8 mouse cellular contexts compared by ENCODE assay signal in the genomic region with DNA sequence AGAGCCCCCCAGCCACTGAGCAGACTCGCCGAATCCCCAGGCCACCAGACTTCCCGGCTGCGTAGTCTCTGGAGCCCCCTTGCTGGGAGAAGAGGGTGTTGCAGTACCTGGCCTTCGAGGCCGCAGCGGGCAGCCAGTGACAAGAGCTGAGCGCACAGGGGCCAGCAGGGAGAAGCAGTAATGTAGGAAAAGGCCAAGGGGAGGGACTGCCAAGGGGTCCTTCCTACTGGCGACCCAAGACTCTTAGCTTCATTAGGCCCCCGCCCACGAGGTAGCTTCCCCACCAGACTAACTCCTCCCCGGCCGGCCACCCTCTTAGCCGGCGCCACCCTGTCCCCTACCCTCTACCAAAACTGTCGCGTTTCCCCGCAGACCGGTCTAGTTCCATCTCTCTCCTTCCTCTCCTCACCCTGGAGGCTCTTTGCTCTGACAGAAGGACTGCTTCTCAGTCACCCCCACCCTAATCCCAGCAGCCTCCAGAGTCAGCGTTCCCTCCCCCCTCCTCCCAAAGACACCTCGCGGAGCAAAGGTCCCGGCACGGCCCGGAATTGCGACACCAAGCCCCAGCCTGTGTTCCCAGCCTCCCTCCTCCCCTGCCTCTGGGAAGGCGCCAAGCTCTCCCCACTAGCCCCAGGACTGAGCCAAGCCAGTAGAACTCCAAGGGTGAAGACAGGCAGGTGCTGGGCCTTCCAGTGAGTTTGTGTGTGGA. TPM values are rescaled to one million over a fixed set of nuclear protein-coding genes. Genes with fewer than 3 reads are reported as not detected.
A peak's percentile ranks its signal among the peaks of the same experiment; 100 is the strongest.
DNase-seq lines count a peak whose midpoint lies in the region; ATAC-seq and TF ChIP-seq lines count a peak whose summit lies in the region.

No protein-coding gene starts in this region.

- no peaks in the 10 kb centered on the region for H3K27me3 ChIP-seq in heart, adult 2 months (ENCODE audit: control insufficient read depth, insufficient read depth, low read length)
- H3K27me3 ChIP-seq in lung, embryonic 15.5 days = no peaks in the 10 kb centered on the region

- H3K4me2 ChIP-seq in lung, embryonic 15.5 days = peak overlapping the region; percentile 64

- peak overlapping the region; percentile 96 for H3K27ac ChIP-seq in heart, adult 2 months
- H3K27ac ChIP-seq in lung, embryonic 15.5 days = peak overlapping the region; percentile 85
- H3K27ac ChIP-seq in olfactory bulb, adult 2 months (ENCODE audit: insufficient read depth, low read depth, low read length) = no peak overlapping the region; the same call in 1 of the 2 replicates

- peak; percentile 93 for ATAC-seq in lung, embryonic 15.5 days (ENCODE audit: borderline replicate concordance, extremely low read depth, low FRiP score, low TSS enrichment)

- peak overlapping the region; percentile 58 for H3K4me3 ChIP-seq in heart, adult 2 months
- H3K4me3 ChIP-seq in lung, embryonic 15.5 days = peak overlapping the region; percentile 36
- peak overlapping the region; percentile 38 for H3K4me3 ChIP-seq in olfactory bulb, adult 2 months (ENCODE audit: insufficient read depth, low read depth, low read length)

- no peaks in the 10 kb centered on the region for H3K9me3 ChIP-seq in lung, embryonic 15.5 days

- no peaks in the 10 kb centered on the region for H3K79me2 ChIP-seq in heart, adult 2 months (replicated peaks; ENCODE audit: control insufficient read depth, insufficient read depth, low read length)

- peak; percentile 79 for TF ChIP-seq POLR2A in heart, adult 2 months (IDR thresholded peaks at IDR 0.05; ENCODE audit: insufficient read depth, low read depth, low read length)
- no peak for TF ChIP-seq POLR2A in olfactory bulb, adult 2 months (IDR thresholded peaks at IDR 0.05; ENCODE audit: insufficient read depth, low read depth, low read length)

- peak; percentile 44; the same call in 1 of the 2 replicates for TF ChIP-seq EP300 in heart, adult 2 months (IDR thresholded peaks at IDR 0.05; ENCODE audit: insufficient read depth, low read depth, low read length)

- peak; percentile 95 for TF ChIP-seq CTCF in heart, adult 2 months (IDR thresholded peaks at IDR 0.05)
- peak; percentile 68 for TF ChIP-seq CTCF in olfactory bulb, adult 2 months (IDR thresholded peaks at IDR 0.05; ENCODE audit: insufficient read depth, low read depth, low read length)

- no peaks in the 10 kb centered on the region for H3K36me3 ChIP-seq in heart, adult 2 months (ENCODE audit: control insufficient read depth, insufficient read depth, low read length)
- no peaks in the 10 kb centered on the region for H3K36me3 ChIP-seq in lung, embryonic 15.5 days

- WGBS in heart, adult 2 months = 2% methylated on average over 27 of the region's 27 CpGs
- 1% methylated on average over 27 of the region's 27 CpGs for WGBS in lung, embryonic 15.5 days
- 3% methylated on average over 27 of the region's 27 CpGs for WGBS in olfactory bulb, adult 2 months

- H3K4me1 ChIP-seq in heart, adult 2 months (ENCODE audit: control insufficient read depth, insufficient read depth, low read length) = peaks cover 9% of the 10 kb centered on the region
- peaks cover 15% of the 10 kb centered on the region for H3K4me1 ChIP-seq in lung, embryonic 15.5 days
- peaks cover 8% of the 10 kb centered on the region for H3K4me1 ChIP-seq in olfactory bulb, adult 2 months (ENCODE audit: control insufficient read depth, insufficient read depth, low read length)

- peak overlapping the region; percentile 71 for H3K9ac ChIP-seq in heart, adult 2 months (ENCODE audit: low read depth, low read length)
- H3K9ac ChIP-seq in lung, embryonic 15.5 days = peak overlapping the region; percentile 35

- intact Hi-C loops in heart, adult 2 months (cut with DNase I) = loop anchor here (1.0 kb wide), 1 partner anchor 79 kb away; no protein-coding TSS in a partner anchor

- peak; percentile 73 for DNase-seq in CD4-positive, CD25-positive, alpha-beta regulatory T cell, adult 2 months (ENCODE audit: low read depth, low spot score)
- peak; percentile 86 to 92 for DNase-seq in adrenal gland, adult (ENCODE audit: inconsistent age in 2 of 2, low spot score in 1 of 2)
- peak; percentile 82 for DNase-seq in embryo, embryonic 9.5 days (ENCODE audit: extremely low spot score)
- DNase-seq in heart, adult 2 months = peak; percentile 89 to 92
- peak; percentile 89 for DNase-seq in kidney, adult 18-20 months
- DNase-seq in urinary bladder, postnatal 36 days (ENCODE audit: low spot score in 2 of 2) = peak; percentile 79 to 92

RNA-seq across cellular contexts. Expression of a gene that starts 7.9 kb away (rescaled TPM):
- total RNA-seq in heart, adult 2 months (2021) = 10 to 100 TPM; 20.3 to 27.6 TPM
- polyA plus RNA-seq in heart, adult 2 months (2012; rRNA removed) = 30.6 and 32.9 TPM in 2 replicates
- polyA plus RNA-seq in lung, embryonic 15.5 days (2015; fragmentation: Nextera tagmentation; extraction: Ambion mirVana) = 20.9 and 22.8 TPM in 2 replicates
- not detected in 2 replicates for polyA plus RNA-seq in olfactory bulb, adult 2 months (2012; ENCODE audit: insufficient read depth, insufficient read length, low replicate concordance, missing spikeins)

RNA-seq across cellular contexts. Expression of a gene that starts 7.9 kb away (rescaled TPM):
- total RNA-seq in heart, adult 2 months (2021) = 10 to 100 TPM; 17.3 to 19.9 TPM
- polyA plus RNA-seq in heart, adult 2 months (2012; rRNA removed) = 15.0 and 20.4 TPM in 2 replicates
- polyA plus RNA-seq in lung, embryonic 15.5 days (2015; fragmentation: Nextera tagmentation; extraction: Ambion mirVana) = 27.6 and 30.6 TPM in 2 replicates
- polyA plus RNA-seq in olfactory bulb, adult 2 months (2012; ENCODE audit: insufficient read depth, insufficient read length, low replicate concordance, missing spikeins) = not detected in 2 replicates

RNA-seq across cellular contexts. Expression of a gene that starts 11.1 kb away (rescaled TPM):
- total RNA-seq in heart, adult 2 months (2021) = 1 to 10 TPM; 4.7 to 8.5 TPM
- 6.1 and 8.6 TPM in 2 replicates for polyA plus RNA-seq in heart, adult 2 months (2012; rRNA removed)
- 9.4 and 10.9 TPM in 2 replicates for polyA plus RNA-seq in lung, embryonic 15.5 days (2015; fragmentation: Nextera tagmentation; extraction: Ambion mirVana)
- polyA plus RNA-seq in olfactory bulb, adult 2 months (2012; ENCODE audit: insufficient read depth, insufficient read length, low replicate concordance, missing spikeins) = 318 TPM in 1 of 2 replicates, not detected in the other

RNA-seq across cellular contexts. Expression of a gene that starts 42.0 kb away (rescaled TPM):
- total RNA-seq in heart, adult 2 months (2021) = 1 to 10 TPM; 2.7 to 3.2 TPM
- polyA plus RNA-seq in heart, adult 2 months (2012; rRNA removed) = 8.5 and 12.6 TPM in 2 replicates
- polyA plus RNA-seq in lung, embryonic 15.5 days (2015; fragmentation: Nextera tagmentation; extraction: Ambion mirVana) = 19.7 and 20.4 TPM in 2 replicates
- not detected in 2 replicates for polyA plus RNA-seq in olfactory bulb, adult 2 months (2012; ENCODE audit: insufficient read depth, insufficient read length, low replicate concordance, missing spikeins)

Comparison
In these comparisons a context has a peak if more than half of its experiments do, and no peak if none do; other contexts are left out.
1. RNA of a gene that starts 7.9 kb away (polyA plus RNA-seq): 30.6 to 32.9 TPM in heart, adult 2 months and 20.9 to 22.8 TPM in lung, embryonic 15.5 days; not detected in olfactory bulb, adult 2 months; every median in the first group is over 10 times any median in the second.
2. RNA of a gene that starts 11.1 kb away (polyA plus RNA-seq): 318 TPM in olfactory bulb, adult 2 months; 9.4 to 10.9 TPM in lung, embryonic 15.5 days and 6.1 to 8.6 TPM in heart, adult 2 months; every median in the first group is over 10 times any median in the second.
3. Peak in every context shown above with its lines, with median percentiles within 50 percentile points of each other: DNase-seq and H3K4me3 ChIP-seq.